Mouse (Mus musculus): ENCODE data around the gene Sycp2l. TPM values are rescaled to one million over a fixed set of nuclear protein-coding genes. Genes with fewer than 3 reads are reported as not detected.

Sycp2l gene
- total RNA-seq, 2 experiments from 2014 or later, result not detected

Other genes with a start within 250 kb of the Sycp2l start
- gene Pak1ip1, start 113.3 kb upstream of the Sycp2l start, total RNA-seq (2021), result 10 to 100 TPM; 62.7 to 63.9 TPM
- 100 to 1,000 TPM; 149 to 198 TPM for gene Tmem14c, start 98.0 kb upstream of the Sycp2l start, total RNA-seq (2021)
- gene Mak, start 34.6 kb upstream of the Sycp2l start, total RNA-seq (2021), result not detected
- gene Gcm2, start 3.3 kb upstream of the Sycp2l start, total RNA-seq (2021), result not detected
- under 1 TPM; 0.33 to 0.60 TPM for gene Elovl2, start 106.1 kb downstream of the Sycp2l start, total RNA-seq (2021)
- 10 to 100 TPM; 11.4 to 13.7 TPM for gene Smim13, start 135.5 kb downstream of the Sycp2l start, total RNA-seq (2021)
- not detected for gene Gm17364, start 159.7 kb downstream of the Sycp2l start, total RNA-seq (2021)